32 mouse cellular contexts compared by ENCODE assay signal in the genomic region with DNA sequence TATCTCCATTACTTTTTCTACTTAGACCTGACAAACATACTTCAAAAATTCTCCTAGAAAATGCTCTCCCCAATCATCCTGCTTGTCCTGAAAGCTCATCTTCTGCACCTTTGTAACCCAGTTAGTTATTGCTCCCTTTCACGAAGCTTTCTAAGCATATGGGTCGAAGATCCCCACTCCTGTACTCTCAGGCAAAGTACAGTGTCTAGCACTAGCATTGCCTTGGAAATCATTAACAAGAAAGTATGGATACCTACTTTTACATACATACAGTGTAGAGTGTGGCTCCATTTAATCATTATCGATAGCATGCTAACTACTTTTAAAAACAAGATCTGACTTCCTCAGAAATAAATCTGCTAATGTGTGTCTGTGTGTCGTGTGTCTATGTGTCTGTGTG.
"Had no signal": no experiment of that assay in that cellular context is flagged by ENCODE, and none has a peak within 500 bp of the region (broad histone marks: within the 10 kb centered on the region; RNA-seq: fewer than 3 reads in every experiment).

No protein-coding gene starts in this region.

- H3K36me3 ChIP-seq: limb, embryonic 10.5 days; limb, embryonic 12.5 days; limb, embryonic 13.5 days; limb, embryonic 15.5 days; liver, embryonic 12.5 days; liver, embryonic 13.5 days; liver, embryonic 15.5 days; lung, embryonic 15.5 days; midbrain, embryonic 10.5 days; midbrain, embryonic 12.5 days; midbrain, embryonic 13.5 days; midbrain, embryonic 15.5 days; neural tube, embryonic 12.5 days had no signal

- H3K4me2 ChIP-seq: limb, embryonic 12.5 days; limb, embryonic 13.5 days; limb, embryonic 15.5 days; liver, embryonic 11.5 days; liver, embryonic 12.5 days; liver, embryonic 13.5 days; liver, embryonic 15.5 days; lung, embryonic 14.5 days; lung, embryonic 15.5 days; midbrain, embryonic 11.5 days; midbrain, embryonic 12.5 days; midbrain, embryonic 13.5 days; midbrain, embryonic 15.5 days; neural tube, embryonic 12.5 days had no signal

- ATAC-seq: liver, embryonic 12.5 days; liver, postnatal 0 days; lung, postnatal 0 days; midbrain, embryonic 13.5 days; midbrain, embryonic 15.5 days; midbrain, embryonic 16.5 days had no signal

- DNase-seq: left cerebral cortex, postnatal 4 days; liver; liver, embryonic 13.5 days; liver, postnatal 0 days; lung, adult 18-20 months; lung, adult 2 months; lung, embryonic 14.5 days; lung, postnatal 10 days; lung, postnatal 14 days; lung, postnatal 36 days; lung, postnatal 4 days; midbrain, embryonic 14.5 days had no signal

- H3K27me3 ChIP-seq: limb, embryonic 12.5 days; limb, embryonic 13.5 days; limb, embryonic 15.5 days; liver, embryonic 12.5 days; liver, embryonic 13.5 days; liver, embryonic 15.5 days; lung, embryonic 15.5 days; megakaryocyte, embryonic 14.5 days; midbrain, embryonic 12.5 days; midbrain, embryonic 13.5 days; midbrain, embryonic 15.5 days; neural tube, embryonic 12.5 days had no signal

- H3K9me3 ChIP-seq: limb, embryonic 10.5 days; limb, embryonic 12.5 days; limb, embryonic 13.5 days; limb, embryonic 15.5 days; liver, embryonic 12.5 days; liver, embryonic 13.5 days; liver, embryonic 15.5 days; lung, embryonic 15.5 days; megakaryocyte, embryonic 14.5 days; midbrain, embryonic 10.5 days; midbrain, embryonic 12.5 days; midbrain, embryonic 13.5 days; midbrain, embryonic 15.5 days; neural tube, embryonic 12.5 days had no signal

- H3K9ac ChIP-seq: limb, embryonic 12.5 days; limb, embryonic 13.5 days; limb, embryonic 15.5 days; liver, embryonic 12.5 days; liver, embryonic 13.5 days; liver, embryonic 14.5 days; liver, embryonic 15.5 days; liver, postnatal 0 days; lung, embryonic 14.5 days; lung, embryonic 15.5 days; midbrain, embryonic 12.5 days; midbrain, embryonic 13.5 days; midbrain, embryonic 15.5 days; neural tube, embryonic 12.5 days had no signal

- H3K4me1 ChIP-seq: limb, embryonic 10.5 days; limb, embryonic 12.5 days; limb, embryonic 13.5 days; limb, embryonic 15.5 days; liver, embryonic 12.5 days; liver, embryonic 13.5 days; liver, embryonic 15.5 days; lung, embryonic 15.5 days; megakaryocyte, embryonic 14.5 days; midbrain, embryonic 10.5 days; midbrain, embryonic 12.5 days; midbrain, embryonic 13.5 days; midbrain, embryonic 15.5 days; neural tube, embryonic 12.5 days had no signal

- H3K27ac ChIP-seq: limb, embryonic 10.5 days; limb, embryonic 12.5 days; limb, embryonic 13.5 days; limb, embryonic 15.5 days; liver, embryonic 12.5 days; liver, embryonic 13.5 days; liver, embryonic 14.5 days; liver, embryonic 15.5 days; lung, embryonic 15.5 days; macrophage; midbrain, embryonic 10.5 days; midbrain, embryonic 12.5 days; midbrain, embryonic 13.5 days; midbrain, embryonic 15.5 days; neural tube, embryonic 12.5 days had no signal

- H3K4me3 ChIP-seq: limb, embryonic 10.5 days; limb, embryonic 12.5 days; limb, embryonic 13.5 days; limb, embryonic 15.5 days; liver, embryonic 12.5 days; liver, embryonic 13.5 days; liver, embryonic 15.5 days; lung, embryonic 15.5 days; megakaryocyte, embryonic 14.5 days; midbrain, embryonic 10.5 days; midbrain, embryonic 12.5 days; midbrain, embryonic 13.5 days; midbrain, embryonic 15.5 days; myocyte; neural tube, embryonic 12.5 days had no signal
